Mouse (Mus musculus) brain, embryonic 14.5 days (tissue): Measurements from ENCODE around the gene Il4i1.

Experiments used
- CTCF ChIP-seq: fragments of 200-500 bp; IDR thresholded peaks from 2 replicates; pipeline ENCODE4 v1.5.1; 2012; ENCODE audit warnings: inconsistent platforms, mild to moderate bottlenecking, moderate library complexity, borderline replicate concordance; ENCODE audit not compliant: insufficient read depth, insufficient read length; ENCODE audit errors: extremely low read depth
- POLR2A ChIP-seq: fragments of 200-500 bp; IDR thresholded peaks from 2 replicates; pipeline ENCODE4 v1.6.1; 2012; ENCODE audit warnings: mild to moderate bottlenecking, inconsistent platforms, borderline replicate concordance; ENCODE audit not compliant: poor library complexity, insufficient read depth, insufficient read length, severe bottlenecking; ENCODE audit errors: extremely low read depth

GRCm38 (mm10) chr7:44810819-44811557 lies 5.2 kb upstream of the Il4i1 start:
- TF ChIP-seq CTCF: no peak
- TF ChIP-seq POLR2A: no peak
